Mouse (Mus musculus): ENCODE measurements around the gene Arhgap35. TPM values are rescaled to one million over a fixed set of nuclear protein-coding genes. Genes with fewer than 3 reads are reported as not detected.

Arhgap35 gene
- polyA plus RNA-seq, 1 experiment = 3.0 TPM

DNA sequence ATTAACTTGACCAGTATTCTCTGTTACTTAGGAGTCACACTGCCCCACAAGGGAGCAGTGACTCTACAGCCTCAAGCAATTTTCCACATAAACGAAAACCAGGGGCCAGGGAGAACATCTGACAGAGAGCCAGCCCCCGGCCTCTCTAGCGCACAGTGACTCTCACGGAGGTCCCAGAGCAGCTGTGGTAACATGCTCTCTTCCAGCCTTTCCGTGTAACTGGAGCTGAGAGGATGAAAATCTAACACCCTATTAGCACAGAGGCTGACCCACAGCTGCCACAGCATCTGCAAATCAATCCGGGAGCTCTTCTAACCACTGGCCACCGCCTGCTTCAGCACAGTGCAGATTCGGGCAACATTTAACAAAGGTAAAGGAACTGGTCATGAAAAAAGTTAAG is 70.0 kb downstream of the Arhgap35 start:
- 84% methylated on average over 8 of the region's 8 CpGs for WGBS
- Histone ChIP-seq H3K4me3 (replicated peaks; ENCODE audit: control insufficient read depth, low read depth, low read length) (no peak overlapping the region), H3K4me1 (ENCODE audit: control insufficient read depth, insufficient read depth, low read length) (no peaks in the 10 kb centered on the region), H3K27ac (ENCODE audit: control insufficient read depth, insufficient read depth, low read depth, low read length, poor library complexity) (no peak overlapping the region)
- TF ChIP-seq CTCF (IDR thresholded peaks at IDR 0.05; ENCODE audit: control insufficient read depth, insufficient read depth, low read length) = no peak
- TF ChIP-seq POLR2A (IDR thresholded peaks at IDR 0.05; ENCODE audit: borderline replicate concordance, control insufficient read depth, low read depth, low read length) = no peak

- 81% methylated on average over 5 of the region's 5 CpGs for WGBS
- TF ChIP-seq POLR2A (IDR thresholded peaks at IDR 0.05; ENCODE audit: borderline replicate concordance, control insufficient read depth, low read depth, low read length) (no peak), CTCF (IDR thresholded peaks at IDR 0.05; ENCODE audit: control insufficient read depth, insufficient read depth, low read length) (no peak)
- no peaks in the 10 kb centered on the region for H3K4me1 ChIP-seq (ENCODE audit: control insufficient read depth, insufficient read depth, low read length)
- no peak overlapping the region for H3K27ac ChIP-seq (ENCODE audit: control insufficient read depth, insufficient read depth, low read depth, low read length, poor library complexity)
- no peak overlapping the region for H3K4me3 ChIP-seq (replicated peaks; ENCODE audit: control insufficient read depth, low read depth, low read length)
These were observed 77.4 kb downstream of the Arhgap35 start for GRCm38 (mm10) chr7:16537220-16537903.

DNA sequence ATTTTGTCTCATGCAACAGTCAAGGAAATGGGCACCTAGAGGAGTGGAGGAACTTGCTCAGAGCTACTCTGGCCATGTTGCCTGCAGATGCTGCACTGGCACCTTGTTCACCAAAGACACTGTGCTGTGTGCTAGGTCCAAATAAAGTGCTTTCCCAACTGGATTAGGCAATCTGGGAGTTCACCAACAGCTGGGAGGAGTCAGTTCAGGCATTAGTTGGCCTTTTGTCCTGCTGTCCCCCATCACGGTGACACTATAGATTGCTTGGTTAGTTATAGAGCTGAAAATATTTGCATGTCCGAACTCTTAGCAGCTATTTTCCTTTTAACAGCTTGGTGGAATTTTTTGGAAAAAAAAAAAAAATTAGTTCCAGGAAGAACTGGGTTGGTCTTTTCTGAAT is 88.8 kb downstream of the Arhgap35 start:
- Histone ChIP-seq H3K27ac (ENCODE audit: control insufficient read depth, insufficient read depth, low read depth, low read length, poor library complexity) (no peak overlapping the region), H3K4me3 (replicated peaks; ENCODE audit: control insufficient read depth, low read depth, low read length) (no peak overlapping the region), H3K4me1 (ENCODE audit: control insufficient read depth, insufficient read depth, low read length) (no peaks in the 10 kb centered on the region)
- TF ChIP-seq CTCF (IDR thresholded peaks at IDR 0.05; ENCODE audit: control insufficient read depth, insufficient read depth, low read length) = no peak
- no peak for TF ChIP-seq POLR2A (IDR thresholded peaks at IDR 0.05; ENCODE audit: borderline replicate concordance, control insufficient read depth, low read depth, low read length)
- 79% methylated on average over 2 of the region's 2 CpGs for WGBS

GRCm38 (mm10) chr7:16525448-16525847 is 89.3 kb downstream of the Arhgap35 start:
- 84% methylated on average over 3 of the region's 3 CpGs for WGBS
- TF ChIP-seq POLR2A (IDR thresholded peaks at IDR 0.05; ENCODE audit: borderline replicate concordance, control insufficient read depth, low read depth, low read length) (no peak), CTCF (IDR thresholded peaks at IDR 0.05; ENCODE audit: control insufficient read depth, insufficient read depth, low read length) (no peak)
- no peak overlapping the region for H3K27ac ChIP-seq (ENCODE audit: control insufficient read depth, insufficient read depth, low read depth, low read length, poor library complexity)

DNA sequence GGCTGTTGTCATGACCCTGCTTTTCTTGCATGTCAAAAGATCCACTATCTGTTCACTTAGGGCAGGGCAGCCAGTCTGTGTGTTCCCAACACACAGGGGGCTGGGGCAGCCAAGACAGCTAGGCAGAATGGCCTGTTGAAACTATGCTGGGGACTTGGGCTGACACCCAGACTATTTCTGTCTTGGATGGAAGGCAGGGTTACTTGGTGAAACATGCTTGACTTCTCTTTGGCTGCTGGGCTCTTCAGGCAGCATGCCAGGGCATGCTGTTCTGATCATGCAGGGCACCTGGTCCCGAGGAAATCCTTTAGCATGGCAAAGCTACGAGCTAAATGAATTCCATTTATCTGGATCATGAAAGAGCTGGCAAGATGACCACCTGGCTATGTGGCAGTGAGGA is 90.5 kb downstream of the Arhgap35 start:
- H3K4me3 ChIP-seq (replicated peaks; ENCODE audit: control insufficient read depth, low read depth, low read length) = no peak overlapping the region
- no peak for TF ChIP-seq POLR2A (IDR thresholded peaks at IDR 0.05; ENCODE audit: borderline replicate concordance, control insufficient read depth, low read depth, low read length)
- no peak for TF ChIP-seq CTCF (IDR thresholded peaks at IDR 0.05; ENCODE audit: control insufficient read depth, insufficient read depth, low read length)
- H3K27ac ChIP-seq (ENCODE audit: control insufficient read depth, insufficient read depth, low read depth, low read length, poor library complexity) = no peak overlapping the region
- H3K4me1 ChIP-seq (ENCODE audit: control insufficient read depth, insufficient read depth, low read length) = no peaks in the 10 kb centered on the region
- WGBS = 80% methylated on average over 2 of the region's 2 CpGs

More at GRCm38 (mm10) chr7:16525448-16525847, 89.3 kb downstream of the Arhgap35 start:
- Histone ChIP-seq H3K4me3 (replicated peaks; ENCODE audit: control insufficient read depth, low read depth, low read length) (no peak overlapping the region), H3K4me1 (ENCODE audit: control insufficient read depth, insufficient read depth, low read length) (no peaks in the 10 kb centered on the region)

- Histone ChIP-seq H3K27ac (ENCODE audit: control insufficient read depth, insufficient read depth, low read depth, low read length, poor library complexity) (no peak overlapping the region), H3K4me1 (ENCODE audit: control insufficient read depth, insufficient read depth, low read length) (no peaks in the 10 kb centered on the region), H3K4me3 (replicated peaks; ENCODE audit: control insufficient read depth, low read depth, low read length) (no peak overlapping the region)
- WGBS = 84% methylated on average over 2 of the region's 2 CpGs
- no peak for TF ChIP-seq POLR2A (IDR thresholded peaks at IDR 0.05; ENCODE audit: borderline replicate concordance, control insufficient read depth, low read depth, low read length)
- no peak for TF ChIP-seq CTCF (IDR thresholded peaks at IDR 0.05; ENCODE audit: control insufficient read depth, insufficient read depth, low read length)
These were observed 95.5 kb downstream of the Arhgap35 start for GRCm38 (mm10) chr7:16519310-16519709.

DNA sequence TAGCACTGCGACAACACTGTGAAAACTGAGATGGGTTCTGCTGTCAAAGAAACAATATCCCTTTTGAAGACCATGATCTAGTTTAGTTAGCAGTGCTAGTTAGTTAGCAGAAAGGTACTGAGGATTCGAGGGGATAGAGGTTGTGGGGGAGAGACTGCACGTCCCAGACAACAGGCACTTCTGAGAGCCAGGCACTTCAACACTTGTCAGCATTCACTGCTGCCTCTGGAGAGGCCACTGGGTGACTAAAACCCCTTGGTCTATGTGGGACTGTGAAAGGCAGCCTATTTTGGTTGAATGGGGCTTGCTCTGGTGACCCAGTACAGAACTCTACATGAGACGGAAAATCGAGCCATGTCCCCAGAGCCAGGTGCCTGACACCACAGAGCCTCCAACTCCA is 97.6 kb downstream of the Arhgap35 start:
- WGBS = 83% methylated on average over 5 of the region's 5 CpGs
- H3K4me3 ChIP-seq (replicated peaks; ENCODE audit: control insufficient read depth, low read depth, low read length) = no peak overlapping the region
- H3K4me1 ChIP-seq (ENCODE audit: control insufficient read depth, insufficient read depth, low read length) = no peaks in the 10 kb centered on the region
- no peak overlapping the region for H3K27ac ChIP-seq (ENCODE audit: control insufficient read depth, insufficient read depth, low read depth, low read length, poor library complexity)
- TF ChIP-seq CTCF (IDR thresholded peaks at IDR 0.05; ENCODE audit: control insufficient read depth, insufficient read depth, low read length) (no peak), POLR2A (IDR thresholded peaks at IDR 0.05; ENCODE audit: borderline replicate concordance, control insufficient read depth, low read depth, low read length) (no peak)

- 4% methylated on average over 3 of the region's 3 CpGs for WGBS
- H3K27ac ChIP-seq (ENCODE audit: control insufficient read depth, insufficient read depth, low read depth, low read length, poor library complexity) = no peak overlapping the region
- peak; percentile 72 for TF ChIP-seq CTCF (IDR thresholded peaks at IDR 0.05; ENCODE audit: control insufficient read depth, insufficient read depth, low read length)
- no peak for TF ChIP-seq POLR2A (IDR thresholded peaks at IDR 0.05; ENCODE audit: borderline replicate concordance, control insufficient read depth, low read depth, low read length)
- H3K4me3 ChIP-seq (replicated peaks; ENCODE audit: control insufficient read depth, low read depth, low read length) = no peak overlapping the region
- no peaks in the 10 kb centered on the region; the same call in 1 of the 2 replicates for H3K4me1 ChIP-seq (ENCODE audit: control insufficient read depth, insufficient read depth, low read length)
These were observed 107.5 kb downstream of the Arhgap35 start for GRCm38 (mm10) chr7:16507284-16507683.

- WGBS = 42% methylated on average over 3 of the region's 3 CpGs
- Histone ChIP-seq H3K4me3 (replicated peaks; ENCODE audit: control insufficient read depth, low read depth, low read length) (no peak overlapping the region), H3K27ac (ENCODE audit: control insufficient read depth, insufficient read depth, low read depth, low read length, poor library complexity) (no peak overlapping the region), H3K4me1 (ENCODE audit: control insufficient read depth, insufficient read depth, low read length) (no peaks in the 10 kb centered on the region; the same call in 1 of the 2 replicates)
- no peak for TF ChIP-seq CTCF (IDR thresholded peaks at IDR 0.05; ENCODE audit: control insufficient read depth, insufficient read depth, low read length)
- TF ChIP-seq POLR2A (IDR thresholded peaks at IDR 0.05; ENCODE audit: borderline replicate concordance, control insufficient read depth, low read depth, low read length) = no peak
These were observed 109.6 kb downstream of the Arhgap35 start for GRCm38 (mm10) chr7:16505226-16505593.
